Mouse (Mus musculus) layer of hippocampus, postnatal 14 days (tissue): ENCODE measurements around the gene Sox10. TPM values are rescaled to one million over a fixed set of nuclear protein-coding genes. Genes with fewer than 3 reads are reported as not detected.

ENCODE experiments used
- DNase-seq, 2 experiments: peaks; one replicate each; pipeline ENCODE4 v3.0.0; 2021 to 2022; ENCODE audit warnings: low spot score in 2 of 2, mixed read lengths in 1 of 2
- total RNA-seq, 2 experiments: library from RNA; stranded (reverse); gene quantifications; 2 replicates each; pipeline ENCODE4 v1.2.3; 2021

Sox10 gene
- total RNA-seq, 2 experiments from 2014 or later, result 52.2 to 54.1 TPM

GRCm38 (mm10) chr15:79162822-79163221, 2.2 kb downstream of the Sox10 start:
- no peak for DNase-seq

- no peak for DNase-seq
Observed at GRCm38 (mm10) chr15:79162301-79162700, 2.7 kb downstream of the Sox10 start.

GRCm38 (mm10) chr15:79155572-79155971, 9.5 kb downstream of the Sox10 start:
- DNase-seq, result no peak

- DNase-seq, result peak in 1 of 2 experiments; percentile 45
Observed at GRCm38 (mm10) chr15:79152709-79153108, 12.3 kb downstream of the Sox10 start.

- peak in 1 of 2 experiments; percentile 33 for DNase-seq
Observed at GRCm38 (mm10) chr15:79151881-79152280, 13.2 kb downstream of the Sox10 start.

GRCm38 (mm10) chr15:79148533-79148932, 16.5 kb downstream of the Sox10 start:
- DNase-seq, result peak; percentile 76 to 83

GRCm38 (mm10) chr15:79145522-79145921, 19.5 kb downstream of the Sox10 start:
- DNase-seq, result no peak

- DNase-seq, result no peak
Observed at GRCm38 (mm10) chr15:79144021-79144420, 21.0 kb downstream of the Sox10 start.

GRCm38 (mm10) chr15:79143316-79143715, 21.7 kb downstream of the Sox10 start:
- DNase-seq, result no peak

GRCm38 (mm10) chr15:79141566-79141917, 23.5 kb downstream of the Sox10 start:
- DNase-seq, result no peak

- peak; percentile 96 to 97 for DNase-seq
Observed at GRCm38 (mm10) chr15:79140866-79141565, 24.0 kb downstream of the Sox10 start, which contains the start of the genes Polr2f and 1700088E04Rik. Gene Polr2f, plus strand, starts transcription at chr15:79141009. Gene 1700088E04Rik, minus strand, starts transcription at chr15:79141253.

- no peak for DNase-seq
Observed at GRCm38 (mm10) chr15:79139640-79140039, 25.4 kb downstream of the Sox10 start.

- DNase-seq, result no peak
Observed at GRCm38 (mm10) chr15:79135783-79136575, 29.1 kb downstream of the Sox10 start.

GRCm38 (mm10) chr15:79135332-79135731, 29.7 kb downstream of the Sox10 start:
- no peak for DNase-seq

GRCm38 (mm10) chr15:79134496-79135270, 30.4 kb downstream of the Sox10 start:
- DNase-seq, result no peak

GRCm38 (mm10) chr15:79133191-79133661, 31.8 kb downstream of the Sox10 start:
- DNase-seq, result no peak

GRCm38 (mm10) chr15:79131442-79131841, 33.6 kb downstream of the Sox10 start:
- peak in 1 of 2 experiments; percentile 52 for DNase-seq

GRCm38 (mm10) chr15:79130782-79131181, 34.3 kb downstream of the Sox10 start:
- no peak for DNase-seq

GRCm38 (mm10) chr15:79129311-79129710, 35.7 kb downstream of the Sox10 start:
- no peak for DNase-seq

GRCm38 (mm10) chr15:79128208-79128607, 36.8 kb downstream of the Sox10 start:
- no peak for DNase-seq

- no peak for DNase-seq
Observed at GRCm38 (mm10) chr15:79127101-79127500, 37.9 kb downstream of the Sox10 start.
